Mouse (Mus musculus) spleen, adult 2 months (tissue): Measurements from ENCODE around the gene Psmb7. TPM values are rescaled to one million over a fixed set of nuclear protein-coding genes. Genes with fewer than 3 reads are reported as not detected.

ENCODE experiments used
- DNase-seq, 2 experiments: peaks; one replicate each; pipeline versions ENCODE4 v3.0.0 to v3.0.0-alpha.2; 2012 to 2021; ENCODE audit warnings: low spot score in 2 of 2, low read depth in 1 of 2
- H3K27ac ChIP-seq: fragments of 200-500 bp; 2 replicates; pipeline ENCODE4 v1.5.1; 2012; ENCODE audit warnings: low read length, inconsistent platforms; ENCODE audit not compliant: insufficient read depth
- H3K27me3 ChIP-seq: fragments of 200-500 bp; 2 replicates; pipeline ENCODE4 v1.6.1; 2012; ENCODE audit warnings: mild to moderate bottlenecking, moderate library complexity, low read length, inconsistent platforms; ENCODE audit not compliant: control insufficient read depth, insufficient read depth
- H3K36me3 ChIP-seq: fragments of 200-500 bp; 2 replicates; pipeline ENCODE4 v1.6.1; 2012; ENCODE audit warnings: mild to moderate bottlenecking, low read length, inconsistent platforms; ENCODE audit not compliant: control insufficient read depth, insufficient read depth
- H3K4me1 ChIP-seq: fragments of 200-500 bp; 2 replicates; pipeline ENCODE4 v1.6.1; 2011; ENCODE audit warnings: inconsistent platforms; ENCODE audit not compliant: control insufficient read depth, insufficient read depth, insufficient read length
- H3K4me3 ChIP-seq: fragments of 200-500 bp; 2 replicates; pipeline ENCODE4 v1.5.1; 2011; ENCODE audit warnings: mild to moderate bottlenecking, inconsistent platforms; ENCODE audit not compliant: insufficient read depth, insufficient read length; ENCODE audit errors: extremely low read depth
- CTCF ChIP-seq: fragments of 200-500 bp; IDR thresholded peaks from 2 replicates; pipeline ENCODE4 v1.5.1; 2011; ENCODE audit warnings: mild to moderate bottlenecking, inconsistent platforms; ENCODE audit not compliant: insufficient read depth, insufficient read length, insufficient replicate concordance; ENCODE audit errors: extremely low read depth
- POLR2A ChIP-seq: fragments of 200-500 bp; IDR thresholded peaks from 2 replicates; pipeline ENCODE4 v1.6.1; 2011; ENCODE audit warnings: low read depth, low read length, inconsistent platforms
- WGBS: fragments of 180-500 bp; shearing (Covaris S2); methylation state at CpG from one replicate; pipeline ENCODE4 v1.1.7; 2018; 5-methylcytosine and 5-hydroxymethylcytosine counted together
- polyA plus RNA-seq: library from polyadenylated mRNA; depleted of rRNA; stranded (reverse); fragments of >200 nt; gene quantifications from 2 replicates; pipeline ENCODE4 v1.2.3, GENCODE M21; 2012

Gene Psmb7
- polyA plus RNA-seq, 1 experiment, result 22.6 TPM

- no peak for TF ChIP-seq POLR2A
- TF ChIP-seq CTCF, result no peak
- 87% methylated on average over 3 of the region's 3 CpGs for WGBS
- no peaks in the 10 kb centered on the region for H3K36me3 ChIP-seq
- no peaks in the 10 kb centered on the region for H3K4me1 ChIP-seq
- no peak overlapping the region for H3K27ac ChIP-seq
- DNase-seq, result no peak
- no peak overlapping the region for H3K4me3 ChIP-seq
- no peaks in the 10 kb centered on the region for H3K27me3 ChIP-seq
Observed at GRCm38 (mm10) chr2:38556721-38557120, 87.2 kb downstream of the Psmb7 start.

- Histone ChIP-seq H3K27me3 (no peaks in the 10 kb centered on the region), H3K27ac (no peak overlapping the region), H3K36me3 (no peaks in the 10 kb centered on the region), H3K4me1 (no peaks in the 10 kb centered on the region), H3K4me3 (no peak overlapping the region)
- 89% methylated on average over 4 of the region's 4 CpGs for WGBS
- DNase-seq, result no peak
- TF ChIP-seq CTCF, result no peak
- TF ChIP-seq POLR2A, result no peak
Observed at GRCm38 (mm10) chr2:38555659-38556058, 88.2 kb downstream of the Psmb7 start.

- 89% methylated on average over 19 of the region's 19 CpGs for WGBS
- no peak overlapping the region for H3K27ac ChIP-seq
- H3K4me1 ChIP-seq, result no peaks in the 10 kb centered on the region
- DNase-seq, result no peak
- no peak overlapping the region for H3K4me3 ChIP-seq
- no peaks in the 10 kb centered on the region for H3K36me3 ChIP-seq
- H3K27me3 ChIP-seq, result no peaks in the 10 kb centered on the region
- TF ChIP-seq CTCF, result no peak
- TF ChIP-seq POLR2A, result no peak
Observed at GRCm38 (mm10) chr2:38554226-38554995, 89.5 kb downstream of the Psmb7 start.

- no peak for DNase-seq
- H3K4me3 ChIP-seq, result no peak overlapping the region
- no peak for TF ChIP-seq CTCF
- no peak for TF ChIP-seq POLR2A
- no peak overlapping the region for H3K27ac ChIP-seq
- H3K36me3 ChIP-seq, result no peaks in the 10 kb centered on the region
- no peaks in the 10 kb centered on the region for H3K27me3 ChIP-seq
- 93% methylated on average over 15 of the region's 15 CpGs for WGBS
- H3K4me1 ChIP-seq, result no peaks in the 10 kb centered on the region
Observed at GRCm38 (mm10) chr2:38552004-38552443, 91.9 kb downstream of the Psmb7 start.

- no peak overlapping the region for H3K4me3 ChIP-seq
- no peaks in the 10 kb centered on the region for H3K27me3 ChIP-seq
- H3K4me1 ChIP-seq, result peaks cover 2% of the 10 kb centered on the region; the same call in 1 of the 2 replicates
- no peaks in the 10 kb centered on the region for H3K36me3 ChIP-seq
- no peak overlapping the region for H3K27ac ChIP-seq
- no peak for TF ChIP-seq POLR2A
- WGBS, result 87% methylated on average over 11 of the region's 11 CpGs
- no peak for DNase-seq
Observed at GRCm38 (mm10) chr2:38547793-38548517, 95.9 kb downstream of the Psmb7 start.

- Histone ChIP-seq H3K4me1 (peaks cover 2% of the 10 kb centered on the region; the same call in 1 of the 2 replicates), H3K27ac (no peak overlapping the region), H3K4me3 (no peak overlapping the region), H3K27me3 (no peaks in the 10 kb centered on the region), H3K36me3 (no peaks in the 10 kb centered on the region)
- DNase-seq, result no peak
- WGBS, result 92% methylated on average over 5 of the region's 5 CpGs
- TF ChIP-seq CTCF (no peak), POLR2A (no peak)
Observed at GRCm38 (mm10) chr2:38546748-38547147, 97.1 kb downstream of the Psmb7 start.

GRCm38 (mm10) chr2:38546222-38546621 is 97.7 kb downstream of the Psmb7 start:
- 83% methylated on average over 6 of the region's 6 CpGs for WGBS
- Histone ChIP-seq H3K27ac (no peak overlapping the region), H3K4me3 (no peak overlapping the region), H3K4me1 (peaks cover 2% of the 10 kb centered on the region; the same call in 1 of the 2 replicates), H3K36me3 (no peaks in the 10 kb centered on the region), H3K27me3 (no peaks in the 10 kb centered on the region)
- DNase-seq, result no peak
- TF ChIP-seq CTCF (no peak), POLR2A (no peak)
